Mouse (Mus musculus) gastrocnemius, postnatal 25 days (tissue): Measurements from ENCODE around the gene Ier2. TPM values are rescaled to one million over a fixed set of nuclear protein-coding genes. Genes with fewer than 3 reads are reported as not detected.

Experiments
- total RNA-seq, 2 experiments: library from RNA; stranded (reverse); gene quantifications; 1 replicate in 1 of 2; 2 replicates in 1 of 2; pipeline ENCODE4 v1.2.3; 2021

The Ier2 gene
- total RNA-seq, 2 experiments from 2014 or later: 5.9 to 7.1 TPM

Other genes starting within 250 kb of the Ier2 start
- 10 to 100 TPM; 36.7 to 40.2 TPM for gene Trmt1, start 23.5 kb upstream of the Ier2 start, total RNA-seq
- gene Nacc1, start 25.0 kb upstream of the Ier2 start, total RNA-seq: 10 to 100 TPM; 20.0 to 22.2 TPM
- gene Lyl1, start 38.6 kb upstream of the Ier2 start, total RNA-seq: 1 to 10 TPM; 1.3 to 2.0 TPM
- gene G430095P16Rik, start 60.2 kb upstream of the Ier2 start, total RNA-seq: under 1 TPM; 0.54 to 0.67 TPM
- gene Nfix, start 137.5 kb upstream of the Ier2 start, total RNA-seq: 100 to 1,000 TPM; 447 to 529 TPM
- 1 to 10 TPM; 9.5 to 9.6 TPM for gene Dand5, start 160.0 kb upstream of the Ier2 start, total RNA-seq
- 10 to 100 TPM; 20.5 to 22.6 TPM for gene Gadd45gip1, start 168.7 kb upstream of the Ier2 start, total RNA-seq
- gene Rad23a, start 177.8 kb upstream of the Ier2 start, total RNA-seq: 100 to 1,000 TPM; 134 TPM
- gene Calr, start 184.1 kb upstream of the Ier2 start, total RNA-seq: 100 to 1,000 TPM; 178 to 214 TPM
- 10 to 100 TPM; 21.2 to 24.2 TPM for gene Farsa, start 194.1 kb upstream of the Ier2 start, total RNA-seq
- 1 to 10 TPM in 1 of 2 experiments, under 1 TPM in 1; 0.95 to 1.2 TPM for gene Syce2, start 209.3 kb upstream of the Ier2 start, total RNA-seq
- gene Gcdh, start 231.1 kb upstream of the Ier2 start, total RNA-seq: 10 to 100 TPM; 34.7 to 34.8 TPM
- gene Klf1, start 239.1 kb upstream of the Ier2 start, total RNA-seq: not detected
- 1 to 10 TPM; 4.5 to 5.7 TPM for gene Dnase2a, start 245.7 kb upstream of the Ier2 start, total RNA-seq